Comparison of ENCODE assay signal across 30 mouse cellular contexts in genomic region chr1:131616131-131616530, GRCm38 (mm10). TPM values are rescaled to one million over a fixed set of nuclear protein-coding genes. Genes with fewer than 3 reads are reported as not detected.
"Had no signal": no experiment of that assay in that cellular context is flagged by ENCODE, and none has a peak within 500 bp of the region (broad histone marks: within the 10 kb centered on the region; RNA-seq: fewer than 3 reads in every experiment).

No protein-coding gene starts in this region.

- H3K4me3 ChIP-seq: intestine, embryonic 15.5 days; limb, embryonic 12.5 days; limb, embryonic 15.5 days had no signal

- H3K27ac ChIP-seq: intestine, embryonic 15.5 days; limb, embryonic 12.5 days; limb, embryonic 15.5 days; stomach, postnatal 0 days had no signal

- H3K4me2 ChIP-seq: intestine, embryonic 15.5 days; limb, embryonic 12.5 days; limb, embryonic 15.5 days; midbrain, embryonic 11.5 days had no signal

- H3K27me3 ChIP-seq: intestine, embryonic 15.5 days; limb, embryonic 12.5 days; limb, embryonic 15.5 days had no signal

- H3K4me1 ChIP-seq: intestine, embryonic 15.5 days; limb, embryonic 12.5 days; limb, embryonic 15.5 days had no signal

- H3K36me3 ChIP-seq: intestine, embryonic 15.5 days; limb, embryonic 12.5 days; limb, embryonic 15.5 days had no signal

- H3K9me3 ChIP-seq: intestine, embryonic 15.5 days; limb, embryonic 12.5 days; limb, embryonic 15.5 days had no signal

- DNase-seq: kidney, adult 11 months; kidney, adult 8-10 months; kidney, postnatal 14 days; kidney, postnatal 4 days; layer of hippocampus, adult 9-11 months; left cerebral cortex, postnatal 4 days; lung, adult 2 months; lung, postnatal 14 days; lung, postnatal 4 days; midbrain, embryonic 14.5 days; right cerebral cortex, postnatal 14 days; right cerebral cortex, postnatal 4 days; thymus, adult 2 months; thymus, postnatal 14 days; thymus, postnatal 4 days had no signal

- ATAC-seq: intestine, embryonic 15.5 days had no signal

- H3K9ac ChIP-seq: intestine, embryonic 15.5 days; limb, embryonic 12.5 days; limb, embryonic 15.5 days had no signal

RNA-seq across cellular contexts. Expression of gene Avpr1b, which starts 17.1 kb away (rescaled TPM):
- total RNA-seq: left cerebral cortex, adult 18-20 months; left cerebral cortex, postnatal 4 days; megakaryocyte progenitor cell, adult 5-6 weeks; megakaryocyte-erythroid progenitor cell, adult 5-6 weeks; midbrain, postnatal 0 days had no signal
- polyA plus RNA-seq: intestine, embryonic 15.5 days; kidney, embryonic 16.5 days; limb, embryonic 12.5 days; limb, embryonic 15.5 days; lung, adult 2 months; lung, embryonic 16.5 days; midbrain, embryonic 11.5 days; midbrain, embryonic 14.5 days; midbrain, postnatal 0 days; neural tube, embryonic 11.5 days; neural tube, embryonic 14.5 days; stomach, embryonic 14.5 days; thymus, adult 2 months had no signal

RNA-seq across cellular contexts. Expression of gene Ctse, which starts 22.0 kb away (rescaled TPM):
- total RNA-seq: layer of hippocampus, postnatal 25 days had no signal
- polyA plus RNA-seq: midbrain, embryonic 14.5 days; neural tube, embryonic 14.5 days had no signal
